Mouse (Mus musculus) liver, adult (tissue): Measurements from ENCODE around the gene Tctex1d1.

Source experiments
- GATA4 ChIP-seq: IDR thresholded peaks from 2 replicates; pipeline ENCODE4 v1.6.1; 2014; ENCODE audit warnings: mild to moderate bottlenecking, low read length; ENCODE audit not compliant: insufficient replicate concordance

The Tctex1d1 gene

GRCm38 (mm10) chr4:102977778-102978321, 556 bp upstream of the Tctex1d1 start:
- no peak for TF ChIP-seq GATA4

GRCm38 (mm10) chr4:102979385-102979784, 979 bp downstream of the Tctex1d1 start:
- TF ChIP-seq GATA4, result no peak

- no peak for TF ChIP-seq GATA4
Observed at GRCm38 (mm10) chr4:102981709-102982108, 3.3 kb downstream of the Tctex1d1 start.

GRCm38 (mm10) chr4:102986173-102986572, 7.8 kb downstream of the Tctex1d1 start:
- TF ChIP-seq GATA4, result no peak

- no peak for TF ChIP-seq GATA4
Observed at GRCm38 (mm10) chr4:102986917-102987316, 8.5 kb downstream of the Tctex1d1 start.

GRCm38 (mm10) chr4:102987325-102987724, 8.9 kb downstream of the Tctex1d1 start:
- no peak for TF ChIP-seq GATA4

GRCm38 (mm10) chr4:102987756-102988155, 9.3 kb downstream of the Tctex1d1 start:
- no peak for TF ChIP-seq GATA4

GRCm38 (mm10) chr4:102988526-102988925, 10.1 kb downstream of the Tctex1d1 start:
- no peak for TF ChIP-seq GATA4

GRCm38 (mm10) chr4:102989391-102989790, 11.0 kb downstream of the Tctex1d1 start:
- no peak for TF ChIP-seq GATA4

- no peak for TF ChIP-seq GATA4
Observed at GRCm38 (mm10) chr4:102990016-102990415, 11.6 kb downstream of the Tctex1d1 start.

- TF ChIP-seq GATA4, result no peak
Observed at GRCm38 (mm10) chr4:102990595-102991340, 12.4 kb downstream of the Tctex1d1 start.

GRCm38 (mm10) chr4:102991685-102992084, 13.3 kb downstream of the Tctex1d1 start:
- TF ChIP-seq GATA4, result no peak

GRCm38 (mm10) chr4:103004681-103005080, 26.3 kb downstream of the Tctex1d1 start:
- TF ChIP-seq GATA4, result no peak

GRCm38 (mm10) chr4:103005190-103005945, 27.0 kb downstream of the Tctex1d1 start:
- no peak for TF ChIP-seq GATA4

GRCm38 (mm10) chr4:103006266-103006665, 27.9 kb downstream of the Tctex1d1 start:
- TF ChIP-seq GATA4, result no peak

GRCm38 (mm10) chr4:103006943-103007418, 28.6 kb downstream of the Tctex1d1 start:
- no peak for TF ChIP-seq GATA4
